Mouse (Mus musculus) midbrain, embryonic 10.5 days (tissue): ENCODE measurements around the gene Dcaf1. TPM values are rescaled to one million over a fixed set of nuclear protein-coding genes. Genes with fewer than 3 reads are reported as not detected.

Experiments
- DNase-seq: peaks from one replicate; pipeline ENCODE4 v3.0.0-alpha.2; 2017; ENCODE audit warnings: low spot score
- H3K27ac ChIP-seq: fragments of 300-500 bp; sonication (generic); replicated peaks from 2 replicates; pipeline ENCODE4 v1.5.1; 2016; ENCODE audit warnings: mild to moderate bottlenecking
- H3K27me3 ChIP-seq: fragments of 300-500 bp; sonication (generic); 2 replicates; pipeline ENCODE4 v1.6.1; 2016; ENCODE audit warnings: low read depth, mild to moderate bottlenecking; ENCODE audit not compliant: poor library complexity, severe bottlenecking
- H3K36me3 ChIP-seq: fragments of 300-500 bp; sonication (generic); 2 replicates; pipeline ENCODE4 v1.6.1; 2016; ENCODE audit warnings: mild to moderate bottlenecking, moderate library complexity
- H3K4me1 ChIP-seq: fragments of 300-500 bp; sonication (generic); 2 replicates; pipeline ENCODE4 v1.6.1; 2016
- H3K4me3 ChIP-seq: fragments of 300-500 bp; sonication (generic); 2 replicates; pipeline ENCODE4 v1.5.1; 2016; ENCODE audit warnings: mild to moderate bottlenecking, moderate library complexity
- H3K9me3 ChIP-seq: fragments of 300-500 bp; sonication (generic); replicated peaks from 2 replicates; pipeline ENCODE4 v1.6.1; 2016; ENCODE audit warnings: mild to moderate bottlenecking
- WGBS: fragments of 180-500 bp; shearing (Covaris S2); methylation state at CpG from one replicate; pipeline ENCODE4 v1.1.7; 2016; 5-methylcytosine and 5-hydroxymethylcytosine counted together
- polyA plus RNA-seq: library from polyadenylated mRNA; unstranded; fragments of >200 nt; fragmentation: Nextera tagmentation; extraction: Ambion mirVana; gene quantifications from 2 replicates; pipeline ENCODE4 v1.2.1, GENCODE M21; 2016

The Dcaf1 gene
- polyA plus RNA-seq, 1 experiment from 2014 or later = 33.6 TPM

GRCm38 (mm10) chr9:106818191-106818590 lies 3.5 kb upstream of the Dcaf1 start:
- WGBS = 79% methylated on average over 6 of the region's 6 CpGs
- Histone ChIP-seq H3K9me3 (no peaks in the 10 kb centered on the region), H3K36me3 (no peaks in the 10 kb centered on the region), H3K4me1 (peaks cover 6% of the 10 kb centered on the region), H3K27me3 (no peaks in the 10 kb centered on the region), H3K4me3 (no peak overlapping the region), H3K27ac (no peak overlapping the region)
- no peak for DNase-seq

- H3K4me3 ChIP-seq = no peak overlapping the region
- H3K27me3 ChIP-seq = no peaks in the 10 kb centered on the region
- H3K4me1 ChIP-seq = peaks cover 6% of the 10 kb centered on the region
- WGBS = 91% methylated on average over 1 of the region's 1 CpGs
- H3K9me3 ChIP-seq = no peaks in the 10 kb centered on the region
- H3K36me3 ChIP-seq = peaks cover 2% of the 10 kb centered on the region; the same call in 1 of the 2 replicates
- H3K27ac ChIP-seq = no peak overlapping the region
- DNase-seq = no peak
Observed at GRCm38 (mm10) chr9:106819201-106819600, 2.5 kb upstream of the Dcaf1 start.

- peaks cover 15% of the 10 kb centered on the region; the same call in 1 of the 2 replicates for H3K36me3 ChIP-seq
- no peaks in the 10 kb centered on the region for H3K9me3 ChIP-seq
- peak overlapping the region; percentile 98 for H3K4me3 ChIP-seq
- WGBS = 55% methylated on average over 15 of the region's 15 CpGs
- DNase-seq = no peak
- H3K27me3 ChIP-seq = no peaks in the 10 kb centered on the region
- H3K4me1 ChIP-seq = peaks cover 6% of the 10 kb centered on the region
- H3K27ac ChIP-seq = peak overlapping the region; percentile 98
Observed at GRCm38 (mm10) chr9:106821050-106821617, 540 bp upstream of the Dcaf1 start.

GRCm38 (mm10) chr9:106822381-106823104 lies 869 bp downstream of the Dcaf1 start:
- H3K4me1 ChIP-seq = peaks cover 6% of the 10 kb centered on the region
- WGBS = 5% methylated on average over 32 of the region's 32 CpGs
- H3K36me3 ChIP-seq = peaks cover 16% of the 10 kb centered on the region; the same call in 1 of the 2 replicates

GRCm38 (mm10) chr9:106840569-106840968 lies 18.9 kb downstream of the Dcaf1 start:
- H3K9me3 ChIP-seq = no peaks in the 10 kb centered on the region
- H3K27ac ChIP-seq = no peak overlapping the region
- DNase-seq = no peak
- WGBS = 93% methylated on average over 1 of the region's 1 CpGs
- H3K36me3 ChIP-seq = peaks cover 100% of the 10 kb centered on the region
- H3K4me1 ChIP-seq = no peaks in the 10 kb centered on the region
- H3K27me3 ChIP-seq = no peaks in the 10 kb centered on the region
- no peak overlapping the region for H3K4me3 ChIP-seq

More at GRCm38 (mm10) chr9:106822381-106823104, 869 bp downstream of the Dcaf1 start:
- no peaks in the 10 kb centered on the region for H3K27me3 ChIP-seq
- peak; percentile 84 for DNase-seq
- peak overlapping the region; percentile 98 for H3K4me3 ChIP-seq
- peak overlapping the region; percentile 98 for H3K27ac ChIP-seq
- H3K9me3 ChIP-seq = no peaks in the 10 kb centered on the region

- H3K4me1 ChIP-seq = no peaks in the 10 kb centered on the region
- H3K4me3 ChIP-seq = no peak overlapping the region
- H3K27ac ChIP-seq = no peak overlapping the region
- no peaks in the 10 kb centered on the region for H3K9me3 ChIP-seq
- DNase-seq = no peak
- no peaks in the 10 kb centered on the region for H3K27me3 ChIP-seq
- 91% methylated on average over 6 of the region's 6 CpGs for WGBS
- H3K36me3 ChIP-seq = peaks cover 96% of the 10 kb centered on the region
Observed at GRCm38 (mm10) chr9:106842800-106843199, 21.1 kb downstream of the Dcaf1 start.

- no peak overlapping the region for H3K4me3 ChIP-seq
- no peak for DNase-seq
- H3K27me3 ChIP-seq = no peaks in the 10 kb centered on the region
- peaks cover 99% of the 10 kb centered on the region for H3K36me3 ChIP-seq
- H3K4me1 ChIP-seq = no peaks in the 10 kb centered on the region
- H3K9me3 ChIP-seq = no peaks in the 10 kb centered on the region
- no peak overlapping the region for H3K27ac ChIP-seq
- WGBS = 84% methylated on average over 3 of the region's 3 CpGs
Observed at GRCm38 (mm10) chr9:106856664-106857063, 35.0 kb downstream of the Dcaf1 start.

GRCm38 (mm10) chr9:106858036-106858435 lies 36.4 kb downstream of the Dcaf1 start:
- 92% methylated on average over 11 of the region's 11 CpGs for WGBS
- Histone ChIP-seq H3K9me3 (no peaks in the 10 kb centered on the region), H3K27me3 (no peaks in the 10 kb centered on the region), H3K4me1 (no peaks in the 10 kb centered on the region), H3K27ac (no peak overlapping the region), H3K36me3 (peaks cover 100% of the 10 kb centered on the region), H3K4me3 (no peak overlapping the region)
- DNase-seq = no peak

- Histone ChIP-seq H3K9me3 (no peaks in the 10 kb centered on the region), H3K4me1 (no peaks in the 10 kb centered on the region), H3K4me3 (no peak overlapping the region), H3K27me3 (no peaks in the 10 kb centered on the region), H3K36me3 (peaks cover 87% of the 10 kb centered on the region), H3K27ac (no peak overlapping the region)
- 84% methylated on average over 5 of the region's 5 CpGs for WGBS
- DNase-seq = no peak
Observed at GRCm38 (mm10) chr9:106874216-106874615, 52.5 kb downstream of the Dcaf1 start.

- H3K36me3 ChIP-seq = peaks cover 95% of the 10 kb centered on the region
Observed at GRCm38 (mm10) chr9:106876666-106877065, 55.0 kb downstream of the Dcaf1 start.

GRCm38 (mm10) chr9:106879471-106879870 lies 57.8 kb downstream of the Dcaf1 start:
- no peak overlapping the region for H3K4me3 ChIP-seq
- WGBS = 64% methylated on average over 4 of the region's 4 CpGs
- H3K36me3 ChIP-seq = peaks cover 99% of the 10 kb centered on the region
- no peak for DNase-seq
- H3K4me1 ChIP-seq = peaks cover 40% of the 10 kb centered on the region
- no peak overlapping the region for H3K27ac ChIP-seq
- H3K27me3 ChIP-seq = no peaks in the 10 kb centered on the region
- H3K9me3 ChIP-seq = no peaks in the 10 kb centered on the region

More at GRCm38 (mm10) chr9:106876666-106877065, 55.0 kb downstream of the Dcaf1 start:
- DNase-seq = no peak
- H3K9me3 ChIP-seq = no peaks in the 10 kb centered on the region
- H3K4me1 ChIP-seq = peaks cover 12% of the 10 kb centered on the region
- 95% methylated on average over 3 of the region's 3 CpGs for WGBS
- H3K27me3 ChIP-seq = no peaks in the 10 kb centered on the region
- no peak overlapping the region for H3K27ac ChIP-seq
- H3K4me3 ChIP-seq = no peak overlapping the region

- Histone ChIP-seq H3K27ac (no peak overlapping the region), H3K4me1 (peaks cover 55% of the 10 kb centered on the region), H3K4me3 (no peak overlapping the region), H3K27me3 (no peaks in the 10 kb centered on the region), H3K9me3 (no peaks in the 10 kb centered on the region), H3K36me3 (peaks cover 95% of the 10 kb centered on the region)
- no peak for DNase-seq
- 68% methylated on average over 4 of the region's 4 CpGs for WGBS
Observed at GRCm38 (mm10) chr9:106881071-106881755, 59.5 kb downstream of the Dcaf1 start.

GRCm38 (mm10) chr9:106882176-106882575 lies 60.5 kb downstream of the Dcaf1 start:
- peaks cover 57% of the 10 kb centered on the region for H3K4me1 ChIP-seq
- DNase-seq = no peak
- peak overlapping the region; percentile 96; the same call in 1 of the 2 replicates for H3K4me3 ChIP-seq
- no peaks in the 10 kb centered on the region for H3K27me3 ChIP-seq
- WGBS = 84% methylated on average over 4 of the region's 4 CpGs
- peaks cover 86% of the 10 kb centered on the region for H3K36me3 ChIP-seq
- H3K27ac ChIP-seq = no peak overlapping the region
- no peaks in the 10 kb centered on the region for H3K9me3 ChIP-seq
